Mouse (Mus musculus): ENCODE results near the gene Morn3. TPM values are rescaled to one million over a fixed set of nuclear protein-coding genes. Genes with fewer than 3 reads are reported as not detected.
"Not testable (repeated sequence)": the region's sequence is repeated elsewhere in the genome, so short reads cannot be mapped to it uniquely, and the experiment has no call there.

Gene Morn3
- total and polyA plus RNA-seq, 2 experiments from 2014 or later, result 1.1 TPM; not detected in 1

GRCm38 (mm10) chr5:123064207-123064606 is 17.4 kb upstream of the Morn3 start:
- peak; percentile 73 for TF ChIP-seq CTCF (IDR thresholded peaks at IDR 0.05)
- Histone ChIP-seq H3K36me3 (ENCODE audit: insufficient read depth, low read length) (no peaks in the 10 kb centered on the region), H3K4me2 (ENCODE audit: low read depth, low read length, poor library complexity, severe bottlenecking) (no peak overlapping the region), H3K27me3 (ENCODE audit: insufficient read depth, low read length) (no peaks in the 10 kb centered on the region), H3K4me3 (ENCODE audit: low read depth, low read length) (no peak overlapping the region), H3K27ac (ENCODE audit: low read depth, low read length) (no peak overlapping the region), H3K9ac (replicated peaks; ENCODE audit: low read length, poor library complexity, severe bottlenecking) (no peak overlapping the region), H3K9me3 (ENCODE audit: low read length) (no peaks in the 10 kb centered on the region), H3K4me1 (ENCODE audit: insufficient read depth, low read length) (no peaks in the 10 kb centered on the region)
- peak; percentile 94 for DNase-seq (ENCODE audit: low spot score)
- WGBS, result 27% methylated on average over 6 of the region's 6 CpGs
- ATAC-seq (ENCODE audit: low FRiP score), result no peak

DNA sequence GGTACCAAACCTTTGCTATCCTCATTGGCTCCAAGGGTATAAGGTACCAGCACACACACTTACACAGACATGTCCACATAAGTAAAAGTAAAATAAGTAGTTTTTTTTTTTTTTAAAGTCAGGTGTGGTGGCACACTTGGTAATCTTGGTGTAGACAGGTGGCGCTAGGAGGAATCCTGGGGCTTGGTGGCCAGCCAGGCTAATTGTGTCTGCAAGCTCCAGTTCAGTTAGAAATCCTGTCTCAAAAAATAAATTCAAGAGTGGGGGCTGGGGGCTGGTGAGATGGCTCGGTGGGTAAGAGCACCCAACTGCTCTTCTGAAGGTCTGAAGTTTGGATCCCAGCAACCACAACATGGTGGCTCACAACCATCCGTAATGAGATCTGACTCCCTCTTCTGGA is 16.3 kb upstream of the Morn3 start:
- WGBS, result 83% methylated on average over 3 of the region's 3 CpGs
- no peaks in the 10 kb centered on the region for H3K36me3 ChIP-seq (ENCODE audit: insufficient read depth, low read length)
- H3K4me2 ChIP-seq (ENCODE audit: low read depth, low read length, poor library complexity, severe bottlenecking), result no peak overlapping the region
- H3K4me1 ChIP-seq (ENCODE audit: insufficient read depth, low read length), result no peaks in the 10 kb centered on the region
- no peak overlapping the region for H3K4me3 ChIP-seq (ENCODE audit: low read depth, low read length)
- ATAC-seq (ENCODE audit: low FRiP score) (no peak), DNase-seq (ENCODE audit: low spot score) (no peak)
- H3K27me3 ChIP-seq (ENCODE audit: insufficient read depth, low read length), result no peaks in the 10 kb centered on the region
- H3K9ac ChIP-seq (replicated peaks; ENCODE audit: low read length, poor library complexity, severe bottlenecking), result no peak overlapping the region
- H3K27ac ChIP-seq (ENCODE audit: low read depth, low read length), result no peak overlapping the region
- no peak for TF ChIP-seq CTCF (IDR thresholded peaks at IDR 0.05)
- H3K9me3 ChIP-seq (ENCODE audit: low read length), result no peaks in the 10 kb centered on the region

DNA sequence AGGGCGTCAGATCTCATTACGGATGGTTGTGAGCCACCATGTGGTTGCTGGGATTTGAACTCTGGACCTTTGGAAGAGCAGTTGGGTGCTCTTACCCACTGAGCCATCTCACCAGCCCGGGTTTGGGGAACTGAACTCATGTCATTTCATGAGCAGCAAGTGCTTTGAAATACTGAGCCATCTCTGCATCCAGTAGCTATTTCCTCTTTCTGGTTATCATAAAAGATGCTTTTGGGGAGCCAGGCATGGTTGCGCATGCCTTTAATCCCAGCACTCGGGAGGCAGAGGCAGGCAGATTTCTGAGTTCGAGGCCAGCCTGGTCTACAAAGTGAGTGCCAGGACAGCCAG is 14.6 kb upstream of the Morn3 start:
- not testable (repeated sequence) for H3K36me3 ChIP-seq (ENCODE audit: insufficient read depth, low read length)

DNA sequence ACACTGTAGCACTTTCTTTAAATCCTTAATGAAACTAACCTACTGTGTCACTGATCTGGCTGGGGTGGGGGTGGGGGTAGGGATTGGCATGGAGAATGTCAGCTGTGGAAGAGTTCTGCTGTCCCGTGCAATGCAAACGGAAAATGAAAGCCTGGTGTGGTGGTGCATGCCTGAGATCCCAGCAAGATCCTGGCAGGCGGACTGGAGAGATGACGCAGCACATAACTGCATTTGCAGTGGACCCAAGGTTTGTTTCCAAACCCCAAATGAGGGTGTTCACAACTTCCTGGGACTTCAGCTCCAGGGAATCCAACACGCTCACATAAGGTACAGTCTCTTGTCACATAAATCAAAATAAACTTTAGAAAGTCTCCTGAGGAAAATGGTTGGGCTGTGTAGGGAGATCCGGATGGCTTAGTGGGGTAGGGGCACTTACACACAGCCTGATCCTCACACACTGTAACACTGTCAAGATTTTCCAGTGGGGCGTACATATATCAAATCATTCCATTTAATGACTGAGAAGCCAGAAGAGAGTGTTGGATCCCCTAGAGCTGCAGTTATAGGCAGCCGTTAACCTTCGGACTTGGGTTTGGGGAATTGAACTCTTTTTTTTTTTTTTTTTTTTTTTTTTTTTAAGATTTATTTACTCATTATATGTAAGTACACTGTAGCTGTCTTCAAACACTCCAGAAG is 14.0 kb upstream of the Morn3 start:
- no peaks in the 10 kb centered on the region for H3K9me3 ChIP-seq (ENCODE audit: low read length)
- TF ChIP-seq CTCF (IDR thresholded peaks at IDR 0.05), result no peak
- ATAC-seq (ENCODE audit: low FRiP score) (no peak), DNase-seq (ENCODE audit: low spot score) (no peak)
- no peaks in the 10 kb centered on the region for H3K27me3 ChIP-seq (ENCODE audit: insufficient read depth, low read length)
- no peaks in the 10 kb centered on the region for H3K36me3 ChIP-seq (ENCODE audit: insufficient read depth, low read length)
- H3K27ac ChIP-seq (ENCODE audit: low read depth, low read length), result no peak overlapping the region
- no peaks in the 10 kb centered on the region for H3K4me1 ChIP-seq (ENCODE audit: insufficient read depth, low read length)
- no peak overlapping the region for H3K9ac ChIP-seq (replicated peaks; ENCODE audit: low read length, poor library complexity, severe bottlenecking)
- WGBS, result 79% methylated on average over 9 of the region's 9 CpGs
- H3K4me2 ChIP-seq (ENCODE audit: low read depth, low read length, poor library complexity, severe bottlenecking), result no peak overlapping the region
- no peak overlapping the region for H3K4me3 ChIP-seq (ENCODE audit: low read depth, low read length)

More for the DNA sequence above, 14.6 kb upstream of the Morn3 start:
- H3K27me3 ChIP-seq (ENCODE audit: insufficient read depth, low read length); H3K4me3 ChIP-seq (ENCODE audit: low read depth, low read length); H3K4me1 ChIP-seq (ENCODE audit: insufficient read depth, low read length); DNase-seq (ENCODE audit: low spot score); H3K27ac ChIP-seq (ENCODE audit: low read depth, low read length); H3K9ac ChIP-seq (replicated peaks; ENCODE audit: low read length, poor library complexity, severe bottlenecking); H3K9me3 ChIP-seq (ENCODE audit: low read length); ATAC-seq (ENCODE audit: low FRiP score); H3K4me2 ChIP-seq (ENCODE audit: low read depth, low read length, poor library complexity, severe bottlenecking): not testable (repeated sequence)
- 82% methylated on average over 4 of the region's 6 CpGs for WGBS

GRCm38 (mm10) chr5:123059757-123060520 is 13.1 kb upstream of the Morn3 start:
- ATAC-seq (ENCODE audit: low FRiP score), result no peak

More at GRCm38 (mm10) chr5:123059757-123060520, 13.1 kb upstream of the Morn3 start:
- Histone ChIP-seq H3K27ac (ENCODE audit: low read depth, low read length) (no peak overlapping the region), H3K4me3 (ENCODE audit: low read depth, low read length) (no peak overlapping the region), H3K9me3 (ENCODE audit: low read length) (no peaks in the 10 kb centered on the region), H3K36me3 (ENCODE audit: insufficient read depth, low read length) (no peaks in the 10 kb centered on the region), H3K4me2 (ENCODE audit: low read depth, low read length, poor library complexity, severe bottlenecking) (no peak overlapping the region), H3K4me1 (ENCODE audit: insufficient read depth, low read length) (no peaks in the 10 kb centered on the region), H3K9ac (replicated peaks; ENCODE audit: low read length, poor library complexity, severe bottlenecking) (no peak overlapping the region), H3K27me3 (ENCODE audit: insufficient read depth, low read length) (no peaks in the 10 kb centered on the region)
- peak; percentile 66 for TF ChIP-seq CTCF (IDR thresholded peaks at IDR 0.05)
- peak; percentile 43 for DNase-seq (ENCODE audit: low spot score)
- WGBS, result 38% methylated on average over 14 of the region's 14 CpGs

Measured in midbrain, postnatal 0 days (tissue).